Mouse (Mus musculus): Measurements from ENCODE around the gene Utrn.
"Not testable (repeated sequence)": the region's sequence is repeated elsewhere in the genome, so short reads cannot be mapped to it uniquely, and the experiment has no call there.

Gene Utrn

GRCm38 (mm10) chr10:12694774-12695173, 174.4 kb downstream of the Utrn start:
- no peak for DNase-seq (ENCODE audit: low read depth, low spot score)

GRCm38 (mm10) chr10:12690601-12691000, 178.6 kb downstream of the Utrn start:
- DNase-seq (ENCODE audit: low read depth, low spot score): peak; percentile 32

GRCm38 (mm10) chr10:12685683-12686082, 183.5 kb downstream of the Utrn start:
- DNase-seq (ENCODE audit: low read depth, low spot score): no peak

GRCm38 (mm10) chr10:12684018-12684417, 185.1 kb downstream of the Utrn start:
- peak; percentile 35 for DNase-seq (ENCODE audit: low read depth, low spot score)

- no peak for DNase-seq (ENCODE audit: low read depth, low spot score)
These were observed 195.9 kb downstream of the Utrn start for GRCm38 (mm10) chr10:12673309-12673708.

GRCm38 (mm10) chr10:12671608-12672007, 197.6 kb downstream of the Utrn start:
- DNase-seq (ENCODE audit: low read depth, low spot score): no peak

GRCm38 (mm10) chr10:12662035-12662434, 207.1 kb downstream of the Utrn start:
- DNase-seq (ENCODE audit: low read depth, low spot score): no peak

- no peak for DNase-seq (ENCODE audit: low read depth, low spot score)
These were observed 211.0 kb downstream of the Utrn start for GRCm38 (mm10) chr10:12658023-12658744.

- DNase-seq (ENCODE audit: low read depth, low spot score): no peak
These were observed 216.2 kb downstream of the Utrn start for GRCm38 (mm10) chr10:12652988-12653387.

- no peak for DNase-seq (ENCODE audit: low read depth, low spot score)
These were observed 223.0 kb downstream of the Utrn start for GRCm38 (mm10) chr10:12646119-12646518.

- peak; percentile 11 for DNase-seq (ENCODE audit: low read depth, low spot score)
These were observed 225.8 kb downstream of the Utrn start for GRCm38 (mm10) chr10:12643336-12643735.

- no peak for DNase-seq (ENCODE audit: low read depth, low spot score)
These were observed 229.5 kb downstream of the Utrn start for GRCm38 (mm10) chr10:12639638-12640037.

- no peak for DNase-seq (ENCODE audit: low read depth, low spot score)
These were observed 235.2 kb downstream of the Utrn start for GRCm38 (mm10) chr10:12633965-12634364.

- DNase-seq (ENCODE audit: low read depth, low spot score): no peak
These were observed 238.2 kb downstream of the Utrn start for GRCm38 (mm10) chr10:12630933-12631332.

GRCm38 (mm10) chr10:12618397-12618796, 250.8 kb downstream of the Utrn start:
- no peak for DNase-seq (ENCODE audit: low read depth, low spot score)

GRCm38 (mm10) chr10:12615723-12616122, 253.4 kb downstream of the Utrn start:
- DNase-seq (ENCODE audit: low read depth, low spot score): no peak

GRCm38 (mm10) chr10:12614465-12615199, 254.5 kb downstream of the Utrn start:
- peak; percentile 43 for DNase-seq (ENCODE audit: low read depth, low spot score)

GRCm38 (mm10) chr10:12612235-12612863, 256.8 kb downstream of the Utrn start:
- peak; percentile 62 for DNase-seq (ENCODE audit: low read depth, low spot score)

GRCm38 (mm10) chr10:12609896-12610295, 259.3 kb downstream of the Utrn start:
- DNase-seq (ENCODE audit: low read depth, low spot score): no peak

GRCm38 (mm10) chr10:12608634-12609033, 260.5 kb downstream of the Utrn start:
- DNase-seq (ENCODE audit: low read depth, low spot score): no peak

GRCm38 (mm10) chr10:12607180-12607579, 262.0 kb downstream of the Utrn start:
- DNase-seq (ENCODE audit: low read depth, low spot score): not testable (repeated sequence)

GRCm38 (mm10) chr10:12595379-12595778, 273.8 kb downstream of the Utrn start:
- DNase-seq (ENCODE audit: low read depth, low spot score): no peak

GRCm38 (mm10) chr10:12594958-12595357, 274.2 kb downstream of the Utrn start:
- no peak for DNase-seq (ENCODE audit: low read depth, low spot score)

All from telencephalon, adult 2 months (tissue).